Mouse (Mus musculus): ENCODE measurements around the gene Gm16181.

DNA sequence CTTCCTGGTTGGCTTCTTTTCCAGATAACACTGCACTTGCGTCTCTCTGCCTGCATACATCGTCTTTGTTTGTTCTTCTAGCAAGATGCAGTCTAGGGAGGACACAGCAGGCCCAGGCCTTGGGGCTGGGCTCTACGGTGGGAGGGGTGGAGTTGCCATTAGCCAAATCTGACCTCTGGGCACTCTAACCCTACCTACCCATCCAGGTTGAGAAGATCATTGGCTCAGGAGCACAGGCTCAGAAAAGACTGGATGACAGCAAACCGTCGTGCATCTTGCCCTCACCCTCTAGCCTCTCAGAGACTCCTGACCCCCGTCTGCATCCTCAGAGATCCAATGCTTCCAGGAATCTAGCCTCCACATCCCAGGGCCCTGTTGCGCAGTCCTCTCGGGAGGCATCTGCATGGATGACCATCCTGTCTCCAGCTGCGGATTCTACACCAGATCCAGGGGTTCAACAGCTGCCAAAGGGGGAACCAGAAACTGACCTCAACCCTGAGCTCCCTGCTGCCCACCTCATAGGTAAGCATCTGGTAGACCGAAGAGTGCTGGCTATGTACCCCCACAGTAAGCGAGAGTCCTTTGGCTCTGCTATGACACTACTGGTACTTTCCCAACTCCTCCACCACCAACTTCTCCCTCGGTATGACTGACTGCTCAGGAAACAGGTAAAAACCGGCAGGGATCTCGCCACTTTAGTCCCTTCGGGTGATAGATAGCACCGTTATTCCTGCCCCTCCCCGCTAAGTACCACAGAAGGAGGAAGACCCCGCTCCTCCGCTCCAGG lies 25.6 kb upstream of the Gm16181 start:
- TF ChIP-seq POLR2A (IDR thresholded peaks at IDR 0.05; ENCODE audit: control insufficient read depth, extremely low read depth, insufficient read depth, low read length, poor library complexity) = no peak
- TF ChIP-seq CTCF (IDR thresholded peaks at IDR 0.05; ENCODE audit: borderline replicate concordance, control insufficient read depth, extremely low read depth, insufficient read depth, low read length, poor library complexity) = no peak

All from thymus, adult 2 months (tissue).